Mouse (Mus musculus) cerebellum, postnatal 10 days (tissue): ENCODE results near the gene Ifna2.

ENCODE experiments used
- DNase-seq, 2 experiments: peaks; one replicate each; pipeline ENCODE4 v3.0.0; 2021; ENCODE audit warnings: mixed read lengths in 2 of 2

The Ifna2 gene

DNA sequence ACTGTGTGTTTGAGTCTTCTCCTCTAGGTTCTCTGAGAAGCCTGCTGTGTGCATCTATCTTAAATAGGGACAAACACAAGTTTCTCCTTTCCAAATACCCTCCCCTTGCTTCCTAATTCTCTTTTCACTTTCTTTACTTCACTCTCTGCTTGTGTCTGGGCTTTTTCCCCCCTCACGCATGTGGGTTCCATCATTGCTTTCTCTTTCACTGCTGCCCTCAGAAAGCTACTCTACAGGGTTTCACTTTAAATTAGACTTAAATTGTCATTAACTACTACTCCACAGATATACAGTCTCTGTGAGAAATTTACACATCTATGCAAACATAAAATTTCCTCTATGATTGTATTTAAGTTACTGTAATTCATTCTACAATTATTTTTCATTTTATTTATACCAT lies at the start of gene Ifna2:
Gene Ifna2 (minus strand): TSS at position 101 of the 400 bp plus-strand sequence.
- no peak for DNase-seq

- peak; percentile 45 to 47 for DNase-seq
These were observed 43.6 kb upstream of the Ifna2 start for GRCm38 (mm10) chr4:88727324-88727723.

DNA sequence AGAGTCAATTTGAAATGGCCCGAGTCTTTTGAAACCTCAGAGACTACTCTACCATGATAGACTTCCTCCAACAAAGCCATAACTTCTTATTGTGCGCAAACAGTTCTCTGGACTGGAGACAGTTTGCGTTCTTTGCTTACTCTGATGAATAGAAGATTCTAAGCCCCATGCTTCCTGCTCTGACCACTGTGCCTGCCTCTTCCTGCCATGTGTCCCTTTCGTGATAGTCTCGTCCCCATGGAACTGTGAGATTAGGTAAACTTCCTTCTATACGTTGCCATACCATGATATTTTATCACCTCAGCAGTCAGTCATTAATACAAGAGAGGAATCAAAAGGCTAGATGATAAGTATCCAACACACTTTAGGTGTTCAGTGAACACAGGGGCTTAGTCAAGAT lies 43.0 kb upstream of the Ifna2 start:
- no peak for DNase-seq

DNA sequence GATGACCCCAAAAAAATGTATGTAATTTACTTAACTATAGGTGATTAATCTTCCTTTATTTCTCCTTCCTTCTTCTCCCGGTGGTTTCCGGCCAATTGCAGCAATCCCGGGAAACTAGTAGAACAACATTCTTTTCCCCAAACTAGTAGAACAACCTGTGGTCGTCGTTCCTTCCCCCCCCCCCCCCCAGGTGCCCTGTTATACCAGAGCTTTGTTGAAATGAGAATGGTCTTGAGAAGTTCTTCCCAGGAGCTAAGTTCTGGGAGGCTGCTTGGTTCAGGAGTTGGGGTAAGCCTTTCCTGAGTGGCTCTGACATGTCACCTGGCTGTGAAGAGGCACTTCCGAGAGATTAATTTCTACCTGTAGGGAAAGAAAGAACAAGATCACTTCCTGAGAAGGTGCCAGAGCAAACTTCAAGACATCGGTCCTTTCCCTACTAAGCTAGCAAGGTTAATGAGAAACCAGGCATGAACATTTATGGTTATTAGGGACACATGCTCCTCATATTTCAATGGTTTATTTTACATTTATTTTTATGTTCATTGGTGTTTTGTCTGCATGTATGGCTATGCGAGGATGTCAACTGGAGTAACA lies 39.9 kb upstream of the Ifna2 start:
- DNase-seq: no peak

DNA sequence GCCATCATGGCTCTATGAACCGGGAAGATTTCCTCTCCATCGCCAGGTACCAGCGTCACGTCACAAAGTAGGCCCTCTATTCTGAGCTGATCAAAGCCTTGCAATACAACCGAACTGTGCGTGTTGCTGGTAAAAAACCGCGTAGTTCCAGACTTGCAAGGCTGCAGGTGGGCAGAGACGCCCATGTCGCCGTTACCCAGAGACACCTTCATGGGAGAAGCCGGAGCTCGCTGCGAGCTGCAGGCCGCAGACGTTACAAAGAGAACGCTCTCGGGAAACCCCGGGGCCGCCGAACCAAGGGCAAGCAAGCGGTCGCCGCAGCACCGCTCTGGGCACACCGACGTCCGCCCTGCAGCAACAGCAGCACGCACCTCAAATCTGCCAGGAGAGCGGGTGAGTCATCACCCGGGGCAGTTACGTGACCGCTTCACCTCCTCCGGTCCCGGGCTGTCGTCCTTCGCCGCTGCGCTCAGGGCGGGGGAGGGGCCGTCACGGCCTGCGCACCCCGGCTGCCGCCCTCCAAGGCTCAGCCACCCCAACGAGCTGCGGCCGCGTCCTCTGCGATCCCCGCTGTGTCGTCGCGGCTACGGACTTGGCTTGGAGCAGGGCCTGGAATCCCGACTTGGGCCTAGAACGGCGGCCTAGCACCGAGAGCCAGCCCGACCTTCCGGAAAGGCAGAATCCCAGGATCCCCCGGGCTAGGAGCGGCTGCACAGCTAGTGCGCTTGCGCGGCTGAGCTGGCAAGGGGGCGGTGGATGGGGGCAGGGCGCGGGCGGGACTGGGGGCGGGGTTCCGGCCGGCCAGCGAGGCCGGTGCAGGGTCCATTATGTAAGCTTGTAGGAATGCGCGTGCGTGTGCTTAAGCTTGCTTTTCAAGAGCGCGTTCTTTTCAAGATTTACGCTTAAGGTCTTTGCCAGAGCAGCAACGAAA lies 38.3 kb upstream of the Ifna2 start, which contains the start of the genes Gm26566 and Klhl9:
Gene Gm26566 (plus strand): TSS at position 15 of the 931 bp plus-strand sequence.
Gene Klhl9 (minus strand): TSS at position 675 of the 931 bp plus-strand sequence.
- DNase-seq: peak; percentile 97 to 98

- peak in 1 of 2 experiments; percentile 20 for DNase-seq
These were observed 35.0 kb upstream of the Ifna2 start for GRCm38 (mm10) chr4:88718715-88719114.

- DNase-seq: peak; percentile 24 to 39
These were observed 31.3 kb upstream of the Ifna2 start for GRCm38 (mm10) chr4:88715059-88715458.

DNA sequence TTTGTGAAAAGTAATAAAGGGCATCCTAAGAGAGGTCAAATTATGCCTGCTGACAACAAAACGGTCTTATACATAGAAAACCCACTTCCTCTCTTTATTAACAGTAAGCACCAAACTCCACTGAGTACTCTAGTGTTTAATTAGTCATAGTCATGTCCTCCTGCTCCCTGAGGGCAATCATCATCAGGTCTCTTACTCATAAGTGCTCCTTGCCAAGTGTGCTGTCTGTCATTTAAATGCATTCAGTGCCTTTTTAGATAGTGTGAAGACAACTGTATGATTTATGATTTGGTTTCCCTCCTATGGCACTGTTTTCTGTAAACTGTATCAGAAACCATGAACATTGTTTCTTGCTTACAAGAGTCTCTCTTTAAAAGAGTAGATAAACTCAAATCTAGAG lies 30.6 kb upstream of the Ifna2 start:
- DNase-seq: no peak

DNA sequence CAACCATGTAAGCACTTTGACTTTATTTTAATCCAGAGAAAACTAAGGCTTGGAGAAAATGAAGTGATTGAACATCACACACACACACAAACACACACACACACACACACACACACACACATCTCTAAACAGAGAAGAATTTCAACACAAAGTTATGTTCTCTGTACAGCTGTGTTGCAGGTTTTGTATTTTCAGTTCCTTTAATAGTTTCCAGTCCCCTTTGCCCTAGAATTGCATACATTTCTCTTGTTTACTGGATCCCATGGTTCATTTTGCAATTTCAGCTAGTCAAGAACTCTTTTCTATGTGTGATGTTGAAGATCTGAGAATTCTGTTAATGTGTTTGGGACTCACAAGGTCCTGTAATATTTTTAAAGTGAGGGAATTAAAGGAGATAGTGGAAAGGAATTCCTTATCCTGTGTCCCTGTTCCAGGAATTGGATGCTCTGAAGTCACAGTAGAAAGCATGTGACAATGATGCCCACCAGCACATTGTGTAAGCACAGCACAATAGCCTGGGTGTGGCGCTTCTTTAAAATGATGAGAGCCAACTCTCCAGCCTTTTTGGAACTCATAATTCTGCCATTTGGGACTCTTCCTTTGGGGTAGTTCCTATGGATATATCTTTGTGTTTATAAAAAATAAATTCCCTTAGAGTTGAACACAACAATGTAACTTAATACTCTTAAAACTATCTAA lies 23.6 kb upstream of the Ifna2 start:
- DNase-seq: no peak

DNA sequence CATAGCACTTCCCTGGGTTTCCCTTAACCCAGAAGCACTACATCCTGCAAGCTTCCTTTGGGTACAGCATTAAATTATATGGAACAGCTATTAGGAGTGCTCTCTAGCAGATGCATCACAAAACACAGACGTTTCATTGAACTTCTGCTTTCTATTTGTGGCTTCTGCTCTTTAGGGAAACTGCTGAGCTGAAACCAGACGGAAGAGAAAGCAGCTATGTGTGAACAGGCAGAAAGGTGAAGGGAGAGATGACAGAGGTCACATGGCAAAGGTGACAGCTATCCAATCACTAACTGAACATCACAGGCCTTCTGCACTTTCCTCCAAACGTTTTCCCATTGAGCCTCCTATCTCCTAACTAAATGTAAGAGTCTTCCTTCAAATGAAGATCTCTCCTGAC lies 22.2 kb upstream of the Ifna2 start:
- DNase-seq: no peak

- DNase-seq: no peak
These were observed 15.6 kb upstream of the Ifna2 start for GRCm38 (mm10) chr4:88699301-88699700.

DNA sequence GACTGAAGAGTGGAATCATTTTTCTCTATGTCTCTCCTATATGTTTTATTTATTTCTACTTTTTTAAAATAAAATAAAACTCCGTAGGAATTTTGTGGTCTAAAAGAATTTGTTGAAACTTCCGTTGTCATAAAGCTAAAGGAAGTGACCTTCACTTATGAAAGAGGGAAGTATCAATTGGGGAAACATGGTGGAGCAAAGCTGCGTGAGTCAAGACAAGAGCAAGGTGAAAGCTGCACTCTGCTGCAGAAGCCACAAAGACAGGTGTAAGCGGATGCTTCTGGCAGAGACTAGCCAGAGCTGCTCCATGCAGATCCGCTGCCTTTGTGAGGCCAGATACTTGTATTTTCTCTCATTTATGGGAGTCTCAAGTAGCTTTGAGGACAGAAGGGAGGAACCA lies 15.1 kb upstream of the Ifna2 start:
- no peak for DNase-seq

DNA sequence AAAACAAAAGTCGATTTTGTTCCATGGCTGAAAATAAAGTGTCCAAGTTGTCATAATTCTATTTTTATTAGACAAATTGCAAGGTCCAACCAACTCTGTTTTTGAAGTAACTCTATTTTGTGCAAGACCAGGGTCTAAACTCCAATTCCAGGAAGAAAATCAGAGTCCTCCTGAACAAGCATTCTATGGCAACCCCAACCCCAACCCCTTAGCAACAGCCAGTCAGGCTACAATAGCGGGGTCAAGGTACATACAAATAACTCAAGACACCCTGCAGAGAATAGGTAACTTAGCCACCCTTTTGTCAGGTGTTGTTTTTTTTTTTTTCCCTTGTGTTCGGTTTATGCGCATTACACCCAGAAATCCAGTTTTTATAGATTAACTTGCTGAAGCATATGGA lies 14.0 kb upstream of the Ifna2 start:
- no peak for DNase-seq

GRCm38 (mm10) chr4:88697108-88697507 lies 13.4 kb upstream of the Ifna2 start:
- no peak for DNase-seq

- DNase-seq: peak; percentile 91
These were observed 12.6 kb upstream of the Ifna2 start for GRCm38 (mm10) chr4:88696237-88696884.

- no peak for DNase-seq
These were observed 9.7 kb upstream of the Ifna2 start for GRCm38 (mm10) chr4:88693392-88693791.

- no peak for DNase-seq
These were observed 8.8 kb upstream of the Ifna2 start for GRCm38 (mm10) chr4:88692537-88692936.

- DNase-seq: no peak
These were observed 7.5 kb upstream of the Ifna2 start, which contains the start of gene Ifnab for GRCm38 (mm10) chr4:88691259-88691658. Ifnab (minus strand) TSS chr4:88691359.

- DNase-seq: no peak
These were observed 2.4 kb downstream of the Ifna2 start for GRCm38 (mm10) chr4:88681353-88681752.

- DNase-seq: peak; percentile 36 to 45
These were observed 3.4 kb downstream of the Ifna2 start for GRCm38 (mm10) chr4:88680362-88680761.

DNA sequence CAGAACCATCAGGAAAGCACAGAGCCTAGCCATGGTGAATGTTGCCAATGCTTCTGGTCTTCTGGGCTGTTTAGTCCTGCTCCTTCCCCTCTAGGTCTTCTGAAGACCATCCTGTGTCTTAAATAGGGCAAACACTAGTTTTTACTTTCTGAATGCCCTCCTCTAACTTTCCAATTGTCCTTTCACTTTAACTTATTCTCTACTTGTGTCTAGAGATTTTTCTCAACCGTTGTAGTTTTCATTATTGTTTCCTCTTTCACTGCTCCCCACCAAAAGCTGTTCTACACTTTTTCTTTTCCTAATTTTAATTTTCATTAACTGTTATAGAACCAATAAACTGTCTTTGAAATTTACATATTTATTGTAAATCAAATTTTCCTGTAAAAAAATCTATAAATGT lies 6.9 kb downstream of the Ifna2 start, which contains the start of gene Ifna16:
Gene Ifna16 (minus strand): TSS at position 101 of the 400 bp plus-strand sequence.
- DNase-seq: no peak

GRCm38 (mm10) chr4:88655461-88655860 lies 28.3 kb downstream of the Ifna2 start:
- DNase-seq: no peak

GRCm38 (mm10) chr4:88653644-88654043 lies 30.1 kb downstream of the Ifna2 start:
- DNase-seq: no peak
